Mouse (Mus musculus): ENCODE data around the gene Crlf1.

Crlf1 gene

DNA sequence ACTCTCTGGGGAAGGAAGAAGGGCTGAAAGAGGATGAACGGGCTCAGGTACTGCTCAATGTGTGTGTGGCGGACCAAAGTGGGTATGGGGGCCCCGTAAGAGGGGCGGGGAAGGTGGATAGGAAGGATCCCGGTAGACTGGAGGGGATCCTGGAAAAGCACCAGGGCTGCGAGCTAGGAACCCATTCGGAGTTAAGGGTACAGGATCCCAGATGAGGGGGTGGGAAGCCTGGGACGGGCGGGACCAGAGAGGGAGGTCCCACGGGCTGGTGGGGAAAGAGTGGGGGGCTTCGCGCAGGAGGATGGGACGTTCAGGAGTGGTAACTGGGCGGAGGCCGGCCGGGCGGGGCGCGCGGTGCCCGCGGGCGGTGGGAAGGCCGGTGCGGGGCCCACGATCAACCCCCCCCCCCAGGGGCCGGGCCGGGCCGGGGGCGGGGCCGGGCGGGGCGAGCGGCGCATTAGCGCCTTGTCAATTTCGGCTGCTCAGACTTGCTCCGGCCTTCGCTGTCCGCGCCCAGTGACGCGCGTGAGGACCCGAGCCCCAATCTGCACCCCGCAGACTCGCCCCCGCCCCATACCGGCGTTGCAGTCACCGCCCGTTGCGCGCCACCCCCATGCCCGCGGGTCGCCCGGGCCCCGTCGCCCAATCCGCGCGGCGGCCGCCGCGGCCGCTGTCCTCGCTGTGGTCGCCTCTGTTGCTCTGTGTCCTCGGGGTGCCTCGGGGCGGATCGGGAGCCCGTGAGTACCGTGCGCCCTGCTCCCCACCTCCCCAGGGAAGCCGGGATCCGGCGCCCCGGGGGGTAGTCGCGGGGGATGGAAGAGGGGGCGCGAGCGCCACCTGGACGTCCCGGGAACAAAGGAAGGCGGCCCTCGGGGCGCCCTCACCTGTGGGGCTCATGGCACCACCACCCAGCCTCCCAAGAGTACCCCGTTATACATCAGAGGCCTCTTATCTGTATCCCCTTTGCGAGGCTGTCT lies at the start of gene Crlf1:
Crlf1 (plus strand) TSS at position 495 of the 977 bp plus-strand sequence.
- no peak for DNase-seq

- DNase-seq, result no peak
Measured at GRCm38 (mm10) chr8:70443326-70443725, 49.6 kb upstream of the Crlf1 start.

GRCm38 (mm10) chr8:70445988-70446387 lies 47.0 kb upstream of the Crlf1 start:
- DNase-seq, result no peak

GRCm38 (mm10) chr8:70447639-70448420 lies 45.1 kb upstream of the Crlf1 start:
- peak; percentile 45 for DNase-seq

GRCm38 (mm10) chr8:70452196-70452966 lies 40.6 kb upstream of the Crlf1 start:
- no peak for DNase-seq

- DNase-seq, result no peak
Measured at GRCm38 (mm10) chr8:70453852-70454251, 39.1 kb upstream of the Crlf1 start.

- no peak for DNase-seq
Measured at GRCm38 (mm10) chr8:70456996-70457395, 36.0 kb upstream of the Crlf1 start.

- no peak for DNase-seq
Measured at GRCm38 (mm10) chr8:70457882-70458281, 35.1 kb upstream of the Crlf1 start.

DNA sequence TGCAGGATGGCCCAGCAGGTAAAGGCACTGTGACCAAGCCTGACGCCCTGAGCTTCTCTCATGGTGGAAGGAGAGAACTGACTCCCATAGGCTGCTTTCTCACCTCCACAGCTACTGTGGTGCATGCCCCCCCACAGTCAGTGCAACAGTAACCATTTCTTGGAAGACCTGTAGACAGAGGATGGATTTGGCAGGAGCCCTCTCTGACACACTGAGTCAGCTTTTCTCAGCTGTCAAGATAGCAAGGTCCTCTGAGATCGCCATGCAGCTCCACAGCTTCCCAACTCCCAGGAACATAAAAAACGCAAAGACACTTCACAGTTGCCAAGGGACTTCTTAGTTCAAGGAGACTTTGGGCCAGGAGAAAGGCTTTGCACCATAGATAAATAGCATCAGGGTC lies 34.5 kb upstream of the Crlf1 start:
- no peak for DNase-seq

DNA sequence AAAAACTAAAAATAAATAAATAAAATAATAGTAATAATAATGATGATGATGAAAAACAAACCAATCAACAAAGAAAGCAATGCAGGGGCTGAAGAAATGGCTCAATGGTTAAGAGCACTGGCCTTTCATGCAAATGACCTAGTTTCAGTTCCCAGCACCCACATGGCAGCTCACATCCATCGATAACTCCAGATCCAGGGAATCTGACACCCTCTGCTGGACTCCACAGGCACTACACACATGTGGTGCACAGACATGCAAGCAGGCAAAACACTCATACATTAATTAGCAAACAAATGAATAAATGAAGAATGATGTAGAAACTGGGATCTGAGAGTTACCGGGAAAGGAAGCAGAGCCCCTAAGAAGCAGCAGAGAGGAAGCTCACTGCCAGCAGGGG lies 33.3 kb upstream of the Crlf1 start:
- DNase-seq, result no peak

- DNase-seq, result no peak
Measured at GRCm38 (mm10) chr8:70460199-70460598, 32.8 kb upstream of the Crlf1 start.

DNA sequence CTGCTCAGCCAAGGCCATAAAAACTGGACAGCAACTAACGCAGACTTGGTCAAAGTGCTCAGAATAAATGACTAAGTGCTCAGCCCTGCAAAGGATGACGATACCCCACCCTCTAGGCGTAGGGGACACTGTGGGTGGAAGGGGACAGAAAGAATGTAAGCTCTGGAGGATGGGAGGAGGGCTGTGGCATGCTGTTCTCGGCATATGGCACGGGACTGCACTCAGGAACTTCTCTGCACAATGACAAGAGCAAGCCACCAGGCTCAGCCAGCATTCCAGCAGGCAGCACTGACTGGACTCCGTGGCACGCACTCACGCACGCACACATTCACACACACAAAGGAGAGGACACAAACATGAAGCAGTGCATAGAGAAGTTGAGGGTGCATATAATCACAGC lies 32.4 kb upstream of the Crlf1 start:
- DNase-seq, result no peak

DNA sequence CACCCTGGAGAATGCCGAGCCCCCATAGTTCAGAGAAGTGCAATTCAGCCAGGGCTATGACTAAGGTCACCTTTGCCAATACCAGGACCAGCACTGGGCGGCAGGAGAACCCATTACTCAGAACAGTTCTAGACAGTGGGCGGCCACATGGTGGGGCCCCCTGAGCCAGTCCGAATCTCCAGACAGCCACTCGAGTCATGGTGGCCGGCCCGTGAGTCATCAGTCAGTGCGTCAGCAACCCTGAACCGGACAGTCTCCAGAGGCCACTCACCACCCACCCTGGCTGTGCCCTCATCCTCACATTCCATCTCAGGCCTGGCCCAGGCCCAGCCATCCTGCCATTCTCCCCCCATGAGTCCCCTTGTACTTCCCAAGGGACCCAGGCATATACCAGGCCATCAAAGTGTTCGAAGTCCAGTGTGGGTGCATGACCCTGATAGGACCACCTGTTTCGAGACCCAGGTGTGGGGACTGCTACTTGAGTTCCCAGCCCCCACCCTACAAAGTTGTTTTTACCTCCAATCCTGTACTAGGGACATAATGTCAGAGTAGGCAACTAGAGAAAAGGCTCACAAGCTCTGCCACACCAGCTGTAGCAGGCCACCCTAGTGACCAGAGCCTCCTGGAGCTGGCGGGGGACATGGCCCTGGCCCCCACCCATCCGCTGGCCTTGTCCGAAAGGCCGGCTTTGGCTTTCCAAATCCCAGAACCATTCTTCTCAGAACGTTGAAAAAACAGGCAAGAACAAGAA lies 31.0 kb upstream of the Crlf1 start:
- no peak for DNase-seq

DNA sequence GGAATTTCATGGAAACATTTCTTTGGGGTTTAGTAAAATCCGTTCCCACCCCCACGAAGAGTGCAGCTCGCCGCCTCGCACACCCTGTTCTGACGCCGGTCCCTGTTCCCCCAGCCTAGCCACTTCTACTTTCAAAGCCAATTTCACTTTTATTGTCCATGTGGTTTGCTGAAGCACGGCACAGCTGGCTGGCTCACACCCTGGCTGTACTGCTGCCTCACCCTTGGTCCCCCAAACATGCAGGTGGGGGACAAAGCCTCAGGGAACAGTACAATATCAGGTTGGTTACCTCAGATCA lies 30.5 kb upstream of the Crlf1 start:
- DNase-seq, result no peak

DNA sequence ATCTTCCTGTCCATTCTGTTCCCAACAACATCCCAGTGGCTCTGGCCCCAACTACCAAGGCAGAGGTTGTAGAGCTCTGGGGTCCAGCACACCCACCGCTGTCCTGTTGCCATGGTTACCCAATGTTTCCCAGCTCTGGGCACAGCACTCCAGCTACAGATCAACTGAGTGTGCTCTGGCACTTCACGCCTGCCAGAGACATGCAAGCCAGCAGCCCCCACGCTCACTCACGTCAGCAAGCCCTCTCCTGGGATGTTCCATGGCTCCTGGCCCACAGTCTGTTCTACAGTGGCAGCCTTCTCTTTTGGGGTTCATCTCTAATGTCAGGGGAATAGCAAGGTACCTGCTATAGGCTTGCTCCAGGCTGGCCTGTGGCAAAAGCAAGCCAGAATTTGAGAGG lies 29.7 kb upstream of the Crlf1 start:
- DNase-seq, result no peak

DNA sequence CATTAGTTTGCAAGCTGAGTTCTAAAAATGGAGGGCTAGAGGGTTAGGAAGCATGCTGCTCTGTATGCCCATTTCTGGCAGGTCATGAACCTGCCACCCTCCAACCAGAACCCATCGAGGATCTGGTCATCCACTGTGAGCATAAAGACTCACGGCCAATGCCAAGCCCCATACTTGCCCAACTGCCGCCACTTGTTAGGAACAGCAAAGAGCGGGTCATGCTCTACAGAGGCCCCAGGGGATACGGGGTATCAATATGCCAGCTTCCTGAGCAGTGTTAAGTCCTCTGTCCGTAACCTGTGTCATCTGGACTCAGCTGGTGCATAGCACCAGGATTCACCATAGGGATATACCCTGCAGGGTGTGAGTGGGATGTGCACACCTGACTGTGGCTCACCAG lies 28.8 kb upstream of the Crlf1 start:
- no peak for DNase-seq

GRCm38 (mm10) chr8:70465701-70466100 lies 27.3 kb upstream of the Crlf1 start:
- no peak for DNase-seq

DNA sequence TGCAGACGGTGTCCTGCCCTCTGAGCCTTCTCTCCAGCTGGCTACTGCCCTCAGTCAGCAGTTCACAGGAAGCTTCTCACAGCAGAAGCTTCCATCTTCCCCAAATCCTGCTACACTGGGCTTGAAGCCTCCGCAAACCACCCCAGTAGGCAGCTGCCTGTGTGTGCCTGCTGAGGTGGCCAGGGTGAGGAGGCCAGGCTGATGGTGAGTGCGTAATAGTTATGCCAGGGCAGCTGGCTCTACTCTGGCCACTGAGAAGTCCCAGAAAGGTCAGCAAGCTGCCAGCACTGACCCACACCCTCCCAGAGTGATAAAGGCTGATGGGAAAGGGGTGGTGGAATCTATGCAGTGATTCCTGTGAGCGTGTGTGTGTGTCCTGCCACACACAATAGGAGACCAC lies 26.7 kb upstream of the Crlf1 start:
- no peak for DNase-seq

GRCm38 (mm10) chr8:70466771-70467170 lies 26.2 kb upstream of the Crlf1 start:
- no peak for DNase-seq

- no peak for DNase-seq
Measured at GRCm38 (mm10) chr8:70467229-70467725, 25.7 kb upstream of the Crlf1 start.

- no peak for DNase-seq
Measured at GRCm38 (mm10) chr8:70467907-70468306, 25.1 kb upstream of the Crlf1 start.

DNA sequence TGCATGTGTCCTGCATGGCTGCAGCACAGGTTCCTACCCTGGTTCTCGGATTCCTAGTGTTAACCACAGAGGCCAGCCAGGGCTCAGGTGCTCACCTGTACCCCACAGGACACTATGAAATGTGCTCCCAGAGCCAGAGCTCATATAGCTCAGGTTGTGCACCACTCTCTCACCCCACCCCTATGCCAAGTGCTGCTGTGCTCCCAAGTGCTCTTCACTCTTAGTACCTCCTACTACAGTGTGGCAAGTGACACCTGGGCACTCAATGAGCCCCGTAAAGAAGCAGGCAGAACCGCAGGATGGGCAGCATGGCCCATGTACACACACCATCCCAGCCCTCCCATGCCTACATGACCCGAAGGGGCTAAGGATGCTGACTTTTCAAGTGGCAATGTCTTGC lies 24.2 kb upstream of the Crlf1 start:
- no peak for DNase-seq
